10 mouse cellular contexts compared by ENCODE assay signal in genomic region chr7:51617941-51618340, GRCm38 (mm10). TPM values are rescaled to one million over a fixed set of nuclear protein-coding genes. Genes with fewer than 3 reads are reported as not detected.
DNase-seq lines count a peak whose midpoint lies in the region; ATAC-seq and TF ChIP-seq lines count a peak whose summit lies in the region.
"Had no signal": no experiment of that assay in that cellular context is flagged by ENCODE, and none has a peak within 500 bp of the region (broad histone marks: within the 10 kb centered on the region; RNA-seq: fewer than 3 reads in every experiment).

No protein-coding gene starts in this region.

- peak; percentile 62 for DNase-seq in forebrain, postnatal 0 days
- DNase-seq in forebrain, embryonic 10.5 days (ENCODE audit: extremely low spot score, low spot score), result no peak
- DNase-seq in lung, postnatal 0 days (ENCODE audit: low spot score), result peak; percentile 14
- no peak for DNase-seq in lung, adult 2 months
- DNase-seq in fibroblast of lung, adult 2 months (ENCODE audit: low read depth), result peak; percentile 19
- no peak for DNase-seq in thymus, postnatal 25 days
- DNase-seq in adrenal gland, postnatal 4 days (ENCODE audit: low spot score in 2 of 2), result no peak
- no peak for DNase-seq in spleen, postnatal 4 days (ENCODE audit: low spot score in 2 of 2)

- TF ChIP-seq CTCF in forebrain, postnatal 0 days (IDR thresholded peaks at IDR 0.05; ENCODE audit: low read depth), result peak; percentile 69
- peak; percentile 39 for TF ChIP-seq CTCF in lung, postnatal 0 days (IDR thresholded peaks at IDR 0.05)
- TF ChIP-seq CTCF in lung, adult 2 months (IDR thresholded peaks at IDR 0.05; ENCODE audit: insufficient read depth, low read length), result no peak

- H3K4me3 ChIP-seq in forebrain, postnatal 0 days (ENCODE audit: low read depth, low read length), result no peak overlapping the region
- H3K4me3 ChIP-seq in forebrain, embryonic 10.5 days, result no peak overlapping the region
- no peak overlapping the region for H3K4me3 ChIP-seq in lung, postnatal 0 days (ENCODE audit: low read depth, low read length)
- no peak overlapping the region for H3K4me3 ChIP-seq in lung, adult 2 months (replicated peaks; ENCODE audit: extremely low read depth, low read depth, low read length)

- H3K27me3 ChIP-seq in forebrain, postnatal 0 days (ENCODE audit: insufficient read depth, low read length), result peaks cover 3% of the 10 kb centered on the region; the same call in 1 of the 2 replicates
- H3K27me3 ChIP-seq in forebrain, embryonic 10.5 days (ENCODE audit: poor library complexity, severe bottlenecking), result peaks cover 34% of the 10 kb centered on the region
- H3K27me3 ChIP-seq in lung, postnatal 0 days (replicated peaks; ENCODE audit: insufficient read depth, low read length), result peaks cover 9% of the 10 kb centered on the region; the same call in 1 of the 2 replicates

- no peaks in the 10 kb centered on the region for H3K4me1 ChIP-seq in forebrain, postnatal 0 days (ENCODE audit: insufficient read depth)
- H3K4me1 ChIP-seq in forebrain, embryonic 10.5 days, result peaks cover 5% of the 10 kb centered on the region
- no peaks in the 10 kb centered on the region for H3K4me1 ChIP-seq in lung, postnatal 0 days (ENCODE audit: insufficient read depth, low read depth, low read length)
- H3K4me1 ChIP-seq in lung, adult 2 months (ENCODE audit: control insufficient read depth, insufficient read depth, low read length), result no peaks in the 10 kb centered on the region

- H3K27ac ChIP-seq in forebrain, postnatal 0 days (ENCODE audit: low read depth, low read length), result no peak overlapping the region
- no peak overlapping the region for H3K27ac ChIP-seq in forebrain, embryonic 10.5 days
- no peak overlapping the region for H3K27ac ChIP-seq in lung, postnatal 0 days (ENCODE audit: low read length)

- no peak for TF ChIP-seq POLR2A in lung, adult 2 months (IDR thresholded peaks at IDR 0.05; ENCODE audit: borderline replicate concordance, extremely low read depth, low read depth, low read length)

- no peaks in the 10 kb centered on the region for H3K9me3 ChIP-seq in forebrain, postnatal 0 days (ENCODE audit: low read length)
- H3K9me3 ChIP-seq in forebrain, embryonic 10.5 days, result no peaks in the 10 kb centered on the region
- no peaks in the 10 kb centered on the region for H3K9me3 ChIP-seq in lung, postnatal 0 days (ENCODE audit: low read length)

- H3K9ac ChIP-seq in forebrain, postnatal 0 days, result no peak overlapping the region
- no peak overlapping the region for H3K9ac ChIP-seq in lung, postnatal 0 days (replicated peaks; ENCODE audit: low read depth)

- H3K36me3 ChIP-seq in forebrain, postnatal 0 days (ENCODE audit: insufficient read depth), result no peaks in the 10 kb centered on the region
- no peaks in the 10 kb centered on the region for H3K36me3 ChIP-seq in forebrain, embryonic 10.5 days (replicated peaks)
- H3K36me3 ChIP-seq in lung, postnatal 0 days (ENCODE audit: insufficient read depth, low read length), result no peaks in the 10 kb centered on the region

- TF ChIP-seq EP300 in lung, postnatal 0 days (IDR thresholded peaks at IDR 0.05), result no peak

- H3K4me2 ChIP-seq in forebrain, postnatal 0 days (ENCODE audit: low read depth), result no peak overlapping the region
- H3K4me2 ChIP-seq in lung, postnatal 0 days (replicated peaks; ENCODE audit: low read depth, low read length), result no peak overlapping the region

- no peak for ATAC-seq in forebrain, postnatal 0 days
- no peak for ATAC-seq in lung, postnatal 0 days
- ATAC-seq: Patski had no signal

RNA-seq across cellular contexts. Expression of gene Slc17a6, which starts 3.9 kb away (rescaled TPM):
- total RNA-seq in forebrain, postnatal 0 days (2014; rRNA removed), result 66.2 and 92.0 TPM in 2 replicates
- polyA plus RNA-seq in forebrain, postnatal 0 days (2015; fragmentation: Nextera tagmentation; extraction: Ambion mirVana), result 27.8 and 54.8 TPM in 2 replicates
- polyA plus RNA-seq in forebrain, embryonic 10.5 days (2016; fragmentation: Nextera tagmentation; extraction: Ambion mirVana), result 3.5 and 6.9 TPM in 2 replicates
- polyA plus RNA-seq in lung, postnatal 0 days (2015; fragmentation: Nextera tagmentation; extraction: Ambion mirVana), result not detected in 2 replicates
- not detected in 2 replicates for polyA plus RNA-seq in lung, adult 2 months (2012; rRNA removed)
- 1 to 10 TPM in 1 of 2 experiments, under 1 TPM in 1; 0.22 to 1.2 TPM for total RNA-seq in adrenal gland, postnatal 4 days (2021)
- total RNA-seq: neutrophil, adult 5-6 weeks had no signal
- polyA plus RNA-seq: Patski had no signal

Comparison
In these comparisons a context has a peak if more than half of its experiments do, and no peak if none do; other contexts are left out.
1. DNase-seq: peak in forebrain, postnatal 0 days (single experiment), lung, postnatal 0 days (single experiment) and fibroblast of lung, adult 2 months (single experiment); none in forebrain, embryonic 10.5 days (single experiment), lung, adult 2 months (single experiment), thymus, postnatal 25 days (single experiment), adrenal gland, postnatal 4 days (0 of 2) and spleen, postnatal 4 days (0 of 2).